ENCODE assay signal across 8 mouse cellular contexts in genomic region chr11:119125929-119126861, GRCm38 (mm10). TPM values are rescaled to one million over a fixed set of nuclear protein-coding genes. Genes with fewer than 3 reads are reported as not detected.
DNase-seq lines count a peak whose midpoint lies in the region; ATAC-seq and TF ChIP-seq lines count a peak whose summit lies in the region.

No protein-coding gene starts in this region.

- no peaks in the 10 kb centered on the region for H3K4me1 ChIP-seq in cortical plate, adult 2 months (ENCODE audit: control insufficient read depth, insufficient read depth, low read length)

- TF ChIP-seq CTCF in C2C12 (IDR thresholded peaks at IDR 0.05; ENCODE audit: control insufficient read depth, insufficient read depth, insufficient read length), result no peak
- TF ChIP-seq CTCF in cortical plate, adult 2 months (IDR thresholded peaks at IDR 0.05; ENCODE audit: extremely low read depth, insufficient read depth, low read length), result peak; percentile 32

- peak; percentile 33 for ATAC-seq in megakaryocyte progenitor cell, adult 5-6 weeks (replicated peaks; ENCODE audit: poor library complexity)

- H3ac ChIP-seq in C2C12 (ENCODE audit: control insufficient read depth, insufficient read length, low read depth), result no peak overlapping the region

- no peak overlapping the region for H3K4me3 ChIP-seq in C2C12 (ENCODE audit: insufficient read depth, poor library complexity, severe bottlenecking)
- no peak overlapping the region for H3K4me3 ChIP-seq in cortical plate, adult 2 months (ENCODE audit: insufficient read depth, low read length)

- DNase-seq in gastrocnemius, postnatal 36 days, result peak; percentile 74 to 84
- DNase-seq in hindlimb bud, embryonic 11.5 days (ENCODE audit: extremely low spot score, low read depth, low spot score), result peak; percentile 58
- DNase-seq in left cerebral cortex, postnatal 25 days (ENCODE audit: low spot score in 2 of 2), result peak; percentile 22 to 44
- DNase-seq in right cerebral cortex, postnatal 14 days, result peak; percentile 50
- no peak for DNase-seq in thymus, postnatal 10 days (ENCODE audit: low spot score in 2 of 2)

- H3K79me2 ChIP-seq in C2C12 (ENCODE audit: control insufficient read depth, insufficient read depth), result no peaks in the 10 kb centered on the region

- no peaks in the 10 kb centered on the region for H3K79me3 ChIP-seq in C2C12 (ENCODE audit: low read depth)

- no peak for TF ChIP-seq POLR2A in cortical plate, adult 2 months (IDR thresholded peaks at IDR 0.05; ENCODE audit: extremely low read depth, insufficient read depth, low read length)

- H3K27me3 ChIP-seq in C2C12 (ENCODE audit: control insufficient read depth, insufficient read depth, insufficient read length), result no peaks in the 10 kb centered on the region

- no peak overlapping the region for H3K27ac ChIP-seq in cortical plate, adult 2 months (ENCODE audit: insufficient read depth, low read length)

- intact Hi-C loops in gastrocnemius, postnatal 36 days (cut with DNase I), result loop anchor here (2.0 to 5.0 kb wide), 2 partner anchors 35 to 84 kb away; partner anchors contain the start of gene Cbx8
- intact Hi-C loops in left cerebral cortex, postnatal 25 days (cut with DNase I), result no loop called here

- H3K36me3 ChIP-seq in C2C12 (ENCODE audit: control insufficient read depth, insufficient read depth), result no peaks in the 10 kb centered on the region

TF ChIP-seq in C2C12, 6 proteins besides CTCF, POLR2A, EP300 and RAD21:
- TF ChIP-seq MAX (IDR thresholded peaks at IDR 0.05) (no peak), FOSL1 (IDR thresholded peaks at IDR 0.05; ENCODE audit: insufficient read depth, low read length, poor library complexity, severe bottlenecking) (no peak), MYOG (IDR thresholded peaks at IDR 0.05; ENCODE audit: control insufficient read depth, extremely low read depth, insufficient read length) (no peak), MYOD1 (IDR thresholded peaks at IDR 0.05; ENCODE audit: control insufficient read depth, insufficient read length, low read depth) (peak; percentile 58), USF1 (IDR thresholded peaks at IDR 0.05; ENCODE audit: low read depth) (no peak), CEBPB (IDR thresholded peaks at IDR 0.05; ENCODE audit: low read depth) (no peak)

RNA-seq across cellular contexts. Expression of gene Cbx4, which starts 40.2 kb away (rescaled TPM):
- 12.1 TPM for polyA plus RNA-seq in C2C12 (2012; fragmentation: generic; extraction: Trizol)
- polyA plus RNA-seq in cortical plate, adult 2 months (2012; rRNA removed), result 45.3 and 47.5 TPM in 2 replicates
- total RNA-seq in gastrocnemius, postnatal 36 days (2021), result 1 to 10 TPM; 1.6 to 3.0 TPM
- total RNA-seq in left cerebral cortex, postnatal 25 days (2021), result 10 to 100 TPM; 59.5 to 66.2 TPM
- total RNA-seq in megakaryocyte progenitor cell, adult 5-6 weeks (2015), result 19.9 and 21.5 TPM in 2 replicates
- total RNA-seq in megakaryocyte progenitor cell, adult 5-6 weeks (2017), result 24.8 and 25.4 TPM in 2 replicates

Comparison
In these comparisons a context has a peak if more than half of its experiments do, and no peak if none do; other contexts are left out.
1. DNase-seq: peak in gastrocnemius, postnatal 36 days (2 of 2), hindlimb bud, embryonic 11.5 days (single experiment), left cerebral cortex, postnatal 25 days (2 of 2) and right cerebral cortex, postnatal 14 days (single experiment); none in thymus, postnatal 10 days (0 of 2).
2. RNA of gene Cbx4, which starts 40.2 kb away (total RNA-seq): 59.5 to 66.2 TPM in left cerebral cortex, postnatal 25 days and 19.9 to 25.4 TPM in megakaryocyte progenitor cell, adult 5-6 weeks; 1.6 to 3.0 TPM in gastrocnemius, postnatal 36 days; every median in the first group is over 4 times any median in the second.